ENCODE assay signal across 10 mouse cellular contexts in genomic region chr11:8245408-8246003, GRCm38 (mm10).
DNase-seq lines count a peak whose midpoint lies in the region; ATAC-seq and TF ChIP-seq lines count a peak whose summit lies in the region.
"Had no signal": no experiment of that assay in that cellular context is flagged by ENCODE, and none has a peak within 500 bp of the region (broad histone marks: within the 10 kb centered on the region; RNA-seq: fewer than 3 reads in every experiment).

No protein-coding gene starts in this region.

- TF ChIP-seq EP300 in lung, postnatal 0 days (IDR thresholded peaks at IDR 0.05) = no peak

- no peak overlapping the region for H3K27ac ChIP-seq in gastrocnemius, adult 2 months
- H3K27ac ChIP-seq in lung, postnatal 0 days (ENCODE audit: low read length) = no peak overlapping the region
- no peak overlapping the region for H3K27ac ChIP-seq in midbrain, postnatal 0 days (ENCODE audit: low read depth, low read length)
- H3K27ac ChIP-seq: heart, embryonic 10.5 days had no signal

- H3K4me1 ChIP-seq in lung, postnatal 0 days (ENCODE audit: insufficient read depth, low read depth, low read length) = no peaks in the 10 kb centered on the region
- no peaks in the 10 kb centered on the region for H3K4me1 ChIP-seq in midbrain, postnatal 0 days (ENCODE audit: insufficient read depth, low read length)
- H3K4me1 ChIP-seq: heart, embryonic 10.5 days had no signal

- WGBS in lung, postnatal 0 days = 33% methylated on average over 3 of the region's 3 CpGs
- 34% methylated on average over 3 of the region's 3 CpGs for WGBS in midbrain, postnatal 0 days

- H3K9ac ChIP-seq in lung, postnatal 0 days (replicated peaks; ENCODE audit: low read depth) = no peak overlapping the region
- H3K9ac ChIP-seq in midbrain, postnatal 0 days (replicated peaks; ENCODE audit: low read length, poor library complexity, severe bottlenecking) = no peak overlapping the region

- no peaks in the 10 kb centered on the region for H3K36me3 ChIP-seq in lung, postnatal 0 days (ENCODE audit: insufficient read depth, low read length)
- H3K36me3 ChIP-seq in midbrain, postnatal 0 days (ENCODE audit: insufficient read depth, low read length) = no peaks in the 10 kb centered on the region
- H3K36me3 ChIP-seq: heart, embryonic 10.5 days had no signal

- H3K4me3 ChIP-seq in gastrocnemius, adult 2 months = no peak overlapping the region
- no peak overlapping the region for H3K4me3 ChIP-seq in lung, postnatal 0 days (ENCODE audit: low read depth, low read length)
- no peak overlapping the region for H3K4me3 ChIP-seq in midbrain, postnatal 0 days (ENCODE audit: low read depth, low read length)
- H3K4me3 ChIP-seq: heart, embryonic 10.5 days had no signal

- no peaks in the 10 kb centered on the region for H3K27me3 ChIP-seq in lung, postnatal 0 days (replicated peaks; ENCODE audit: insufficient read depth, low read length)
- no peaks in the 10 kb centered on the region for H3K27me3 ChIP-seq in midbrain, postnatal 0 days (ENCODE audit: insufficient read depth, low read length)

- ATAC-seq in lung, postnatal 0 days = no peak
- ATAC-seq in midbrain, postnatal 0 days (ENCODE audit: low FRiP score) = no peak

- no peaks in the 10 kb centered on the region for H3K9me3 ChIP-seq in lung, postnatal 0 days (ENCODE audit: low read length)
- no peaks in the 10 kb centered on the region for H3K9me3 ChIP-seq in midbrain, postnatal 0 days (ENCODE audit: low read length)
- H3K9me3 ChIP-seq: heart, embryonic 10.5 days had no signal

- DNase-seq in gastrocnemius, adult 2 months = no peak
- DNase-seq in gastrocnemius, postnatal 36 days = no peak
- peak; percentile 77 for DNase-seq in lung, postnatal 0 days (ENCODE audit: low spot score)
- no peak for DNase-seq in lung, postnatal 14 days
- DNase-seq in embryo, embryonic 11.5 days (ENCODE audit: low read depth, low spot score) = peak; percentile 29
- peak; percentile 77 for DNase-seq in midbrain, postnatal 0 days (ENCODE audit: low spot score)
- DNase-seq in ovary, adult 18-20 months (ENCODE audit: low spot score) = no peak
- no peak for DNase-seq in ovary, postnatal 10 days (ENCODE audit: low spot score)
- DNase-seq: cerebellum, adult 11-12 months had no signal

- intact Hi-C loops in gastrocnemius, adult 2 months (cut with DNase I) = loop anchor here (2.0 to 10.0 kb wide), 3 partner anchors 159 to 1031 kb away; no protein-coding TSS in a partner anchor
- intact Hi-C loops in gastrocnemius, postnatal 36 days (cut with DNase I) = loop anchor here (1.0 to 10.0 kb wide), 2 partner anchors 681 to 1035 kb away; no protein-coding TSS in a partner anchor

- peak; percentile 82 for TF ChIP-seq CTCF in gastrocnemius, adult 2 months (IDR thresholded peaks at IDR 0.05)
- peak; percentile 79 for TF ChIP-seq CTCF in lung, postnatal 0 days (IDR thresholded peaks at IDR 0.05)
- TF ChIP-seq CTCF in midbrain, postnatal 0 days (IDR thresholded peaks at IDR 0.05) = peak; percentile 81

- no peak overlapping the region for H3K4me2 ChIP-seq in lung, postnatal 0 days (replicated peaks; ENCODE audit: low read depth, low read length)
- no peak overlapping the region for H3K4me2 ChIP-seq in midbrain, postnatal 0 days (ENCODE audit: low read depth, low read length, poor library complexity, severe bottlenecking)

Comparison
In these comparisons a context has a peak if more than half of its experiments do, and no peak if none do; other contexts are left out.
1. DNase-seq: peak in lung, postnatal 0 days (single experiment), embryo, embryonic 11.5 days (single experiment) and midbrain, postnatal 0 days (single experiment); none in gastrocnemius, adult 2 months (single experiment), gastrocnemius, postnatal 36 days (0 of 2), lung, postnatal 14 days (single experiment), ovary, adult 18-20 months (single experiment) and ovary, postnatal 10 days (single experiment).
2. Peak in every context shown above with its lines, with median percentiles within 50 percentile points of each other: CTCF ChIP-seq.